8 mouse cellular contexts compared by ENCODE assay signal in genomic region chr7:45129776-45130512, GRCm38 (mm10). TPM values are rescaled to one million over a fixed set of nuclear protein-coding genes. Genes with fewer than 3 reads are reported as not detected.
DNase-seq lines count a peak whose midpoint lies in the region; ATAC-seq and TF ChIP-seq lines count a peak whose summit lies in the region.

No protein-coding gene starts in this region.

- no peak for DNase-seq in cerebellum, adult 2 months
- no peak for DNase-seq in cerebellum, postnatal 36 days
- DNase-seq in lung, postnatal 0 days (ENCODE audit: low spot score), result no peak
- DNase-seq in lung, postnatal 10 days, result no peak
- no peak for DNase-seq in thymus, adult 18-20 months
- no peak for DNase-seq in urinary bladder, postnatal 25 days (ENCODE audit: low spot score)

- TF ChIP-seq POLR2A in cerebellum, adult 2 months (IDR thresholded peaks at IDR 0.05; ENCODE audit: borderline replicate concordance, insufficient read depth, low read length), result no peak

- no peak for TF ChIP-seq CTCF in cerebellum, adult 2 months (IDR thresholded peaks at IDR 0.05; ENCODE audit: borderline replicate concordance, insufficient read depth, low read depth, low read length)
- TF ChIP-seq CTCF in lung, postnatal 0 days (IDR thresholded peaks at IDR 0.05), result no peak

- peaks cover 2% of the 10 kb centered on the region; the same call in 1 of the 2 replicates for H3K4me1 ChIP-seq in cerebellum, adult 2 months (ENCODE audit: control insufficient read depth, insufficient read depth, low read length)
- H3K4me1 ChIP-seq in lung, postnatal 0 days (ENCODE audit: insufficient read depth, low read depth, low read length), result peaks cover 8% of the 10 kb centered on the region; the same call in 1 of the 2 replicates
- peaks cover 41% of the 10 kb centered on the region for H3K4me1 ChIP-seq in limb, embryonic 12.5 days (replicated peaks)
- H3K4me1 ChIP-seq in stomach, embryonic 14.5 days (ENCODE audit: control insufficient read depth, insufficient read depth, low read length), result peaks cover 22% of the 10 kb centered on the region

- no peaks in the 10 kb centered on the region for H3K27me3 ChIP-seq in cerebellum, adult 2 months (ENCODE audit: control insufficient read depth, insufficient read depth, low read length)
- H3K27me3 ChIP-seq in lung, postnatal 0 days (replicated peaks; ENCODE audit: insufficient read depth, low read length), result no peaks in the 10 kb centered on the region
- peaks cover 7% of the 10 kb centered on the region; the same call in 1 of the 2 replicates for H3K27me3 ChIP-seq in limb, embryonic 12.5 days
- H3K27me3 ChIP-seq in stomach, embryonic 14.5 days (ENCODE audit: control insufficient read depth, insufficient read depth, low read length), result no peaks in the 10 kb centered on the region

- no peak for TF ChIP-seq EP300 in lung, postnatal 0 days (IDR thresholded peaks at IDR 0.05)

- H3K27ac ChIP-seq in cerebellum, adult 2 months (ENCODE audit: insufficient read depth, low read length), result peak overlapping the region; percentile 57; the same call in 1 of the 2 replicates
- H3K27ac ChIP-seq in lung, postnatal 0 days (ENCODE audit: low read length), result 0 out of 2 replicates have a peak overlapping the region, but pooled peaks have one; percentile 67
- peak overlapping the region; percentile 92 for H3K27ac ChIP-seq in limb, embryonic 12.5 days
- peak overlapping the region; percentile 92; the same call in 1 of the 2 replicates for H3K27ac ChIP-seq in stomach, embryonic 14.5 days (ENCODE audit: low read length)

- H3K4me3 ChIP-seq in cerebellum, adult 2 months (replicated peaks; ENCODE audit: insufficient read depth, low read depth, low read length), result no peak overlapping the region
- no peak overlapping the region for H3K4me3 ChIP-seq in lung, postnatal 0 days (ENCODE audit: low read depth, low read length)
- peak overlapping the region; percentile 44 for H3K4me3 ChIP-seq in limb, embryonic 12.5 days (replicated peaks)
- H3K4me3 ChIP-seq in stomach, embryonic 14.5 days (ENCODE audit: low read depth, low read length), result peak overlapping the region; percentile 45

- 0 out of 2 replicates have a peak, but pooled peaks cover 17% of the 10 kb centered on the region for H3K36me3 ChIP-seq in lung, postnatal 0 days (ENCODE audit: insufficient read depth, low read length)
- H3K36me3 ChIP-seq in limb, embryonic 12.5 days, result peaks cover 25% of the 10 kb centered on the region
- H3K36me3 ChIP-seq in stomach, embryonic 14.5 days (ENCODE audit: control insufficient read depth, insufficient read depth, low read length), result peaks cover 24% of the 10 kb centered on the region

- H3K9ac ChIP-seq in lung, postnatal 0 days (replicated peaks; ENCODE audit: low read depth), result no peak overlapping the region
- H3K9ac ChIP-seq in limb, embryonic 12.5 days (replicated peaks), result peak overlapping the region; percentile 63
- H3K9ac ChIP-seq in stomach, embryonic 14.5 days (replicated peaks; ENCODE audit: low read depth, low read length), result no peak overlapping the region

- no peak for ATAC-seq in lung, postnatal 0 days
- no peak for ATAC-seq in limb, embryonic 12.5 days (ENCODE audit: insufficient number of reproducible peaks, insufficient read depth, low FRiP score, low TSS enrichment, low read depth)
- ATAC-seq in stomach, embryonic 14.5 days (ENCODE audit: insufficient number of reproducible peaks, insufficient read depth, low FRiP score, low read depth), result no peak

- H3K4me2 ChIP-seq in lung, postnatal 0 days (replicated peaks; ENCODE audit: low read depth, low read length), result peak overlapping the region; percentile 71
- H3K4me2 ChIP-seq in limb, embryonic 12.5 days, result peak overlapping the region; percentile 65
- H3K4me2 ChIP-seq in stomach, embryonic 14.5 days (replicated peaks; ENCODE audit: low read depth, low read length), result peak overlapping the region; percentile 76

- no peaks in the 10 kb centered on the region for H3K9me3 ChIP-seq in lung, postnatal 0 days (ENCODE audit: low read length)
- H3K9me3 ChIP-seq in limb, embryonic 12.5 days, result peaks cover 4% of the 10 kb centered on the region; the same call in 1 of the 2 replicates
- no peaks in the 10 kb centered on the region for H3K9me3 ChIP-seq in stomach, embryonic 14.5 days (ENCODE audit: control insufficient read depth, low read depth, low read length)

- WGBS in cerebellum, adult 2 months, result 69% methylated on average over 15 of the region's 15 CpGs
- WGBS in lung, postnatal 0 days, result 55% methylated on average over 15 of the region's 15 CpGs
- WGBS in limb, embryonic 12.5 days, result 61% methylated on average over 15 of the region's 15 CpGs
- 53% methylated on average over 15 of the region's 15 CpGs for WGBS in stomach, embryonic 14.5 days

RNA-seq across cellular contexts. Expression of gene Rpl13a, which starts 1.4 kb away (rescaled TPM):
- 1,090 and 1,228 TPM in 2 replicates for polyA plus RNA-seq in cerebellum, adult 2 months (2012; rRNA removed)
- polyA plus RNA-seq in lung, postnatal 0 days (2015; fragmentation: Nextera tagmentation; extraction: Ambion mirVana), result 1,107 and 1,148 TPM in 2 replicates
- 1,352 and 1,447 TPM in 2 replicates for polyA plus RNA-seq in limb, embryonic 12.5 days (2016; fragmentation: Nextera tagmentation; extraction: Ambion mirVana)
- 1,622 and 1,649 TPM in 2 replicates for polyA plus RNA-seq in stomach, embryonic 14.5 days (2014; fragmentation: Nextera tagmentation; extraction: Ambion mirVana)

RNA-seq across cellular contexts. Expression of gene Rps11, which starts 5.7 kb away (rescaled TPM):
- 392 and 433 TPM in 2 replicates for polyA plus RNA-seq in cerebellum, adult 2 months (2012; rRNA removed)
- 972 and 1,016 TPM in 2 replicates for polyA plus RNA-seq in lung, postnatal 0 days (2015; fragmentation: Nextera tagmentation; extraction: Ambion mirVana)
- polyA plus RNA-seq in limb, embryonic 12.5 days (2016; fragmentation: Nextera tagmentation; extraction: Ambion mirVana), result 1,572 and 1,576 TPM in 2 replicates
- 1,682 and 1,777 TPM in 2 replicates for polyA plus RNA-seq in stomach, embryonic 14.5 days (2014; fragmentation: Nextera tagmentation; extraction: Ambion mirVana)

RNA-seq across cellular contexts. Expression of gene Gm45713, which starts 6.1 kb away (rescaled TPM):
- polyA plus RNA-seq in cerebellum, adult 2 months (2012; rRNA removed), result 0.16 TPM in 1 of 2 replicates, not detected in the other
- 0.62 and 0.96 TPM in 2 replicates for polyA plus RNA-seq in lung, postnatal 0 days (2015; fragmentation: Nextera tagmentation; extraction: Ambion mirVana)
- 0.32 TPM in 1 of 2 replicates, not detected in the other for polyA plus RNA-seq in limb, embryonic 12.5 days (2016; fragmentation: Nextera tagmentation; extraction: Ambion mirVana)
- 0.65 and 0.83 TPM in 2 replicates for polyA plus RNA-seq in stomach, embryonic 14.5 days (2014; fragmentation: Nextera tagmentation; extraction: Ambion mirVana)

RNA-seq across cellular contexts. Expression of gene Flt3l, which starts 6.3 kb away (rescaled TPM):
- 24.4 and 28.4 TPM in 2 replicates for polyA plus RNA-seq in cerebellum, adult 2 months (2012; rRNA removed)
- polyA plus RNA-seq in lung, postnatal 0 days (2015; fragmentation: Nextera tagmentation; extraction: Ambion mirVana), result 5.1 and 6.1 TPM in 2 replicates
- 0.71 and 0.83 TPM in 2 replicates for polyA plus RNA-seq in limb, embryonic 12.5 days (2016; fragmentation: Nextera tagmentation; extraction: Ambion mirVana)
- polyA plus RNA-seq in stomach, embryonic 14.5 days (2014; fragmentation: Nextera tagmentation; extraction: Ambion mirVana), result 2.1 and 2.9 TPM in 2 replicates

RNA-seq across cellular contexts. Expression of gene Pih1d1, which starts 24.2 kb away (rescaled TPM):
- polyA plus RNA-seq in cerebellum, adult 2 months (2012; rRNA removed), result 52.3 and 53.1 TPM in 2 replicates
- polyA plus RNA-seq in lung, postnatal 0 days (2015; fragmentation: Nextera tagmentation; extraction: Ambion mirVana), result 51.7 and 58.4 TPM in 2 replicates
- 91.8 and 93.0 TPM in 2 replicates for polyA plus RNA-seq in limb, embryonic 12.5 days (2016; fragmentation: Nextera tagmentation; extraction: Ambion mirVana)
- polyA plus RNA-seq in stomach, embryonic 14.5 days (2014; fragmentation: Nextera tagmentation; extraction: Ambion mirVana), result 103 and 114 TPM in 2 replicates

Comparison
In these comparisons a context has a peak if more than half of its experiments do, and no peak if none do; other contexts are left out.
1. H3K4me3 ChIP-seq: peak in limb, embryonic 12.5 days (single experiment) and stomach, embryonic 14.5 days (single experiment); none in cerebellum, adult 2 months (single experiment) and lung, postnatal 0 days (single experiment).
2. Peak in every context shown above with its lines, with median percentiles within 50 percentile points of each other: H3K27ac ChIP-seq and H3K4me2 ChIP-seq.